Mouse (Mus musculus) frontal cortex, adult 2 months (tissue): ENCODE measurements at regions not wholly inside any gene's neighbourhood (a gene's known extent, or its start where the extent isn't known, plus 50 kb on each side); places are given as distances from the start of the nearest gene placed in this dataset.

ENCODE experiments used
- DNase-seq, 2 experiments: peaks; one replicate each; pipeline ENCODE4 v3.0.0; 2022; ENCODE audit warnings: low spot score in 1 of 2; ENCODE audit errors: extremely low spot score in 1 of 2

GRCm38 (mm10) chr7:145001503-145002084, 61.9 kb upstream of the Ccnd1 start:
- DNase-seq: no peak

- DNase-seq: no peak
Measured at GRCm38 (mm10) chr7:144999741-145000140, 60.0 kb upstream of the Ccnd1 start.

GRCm38 (mm10) chr7:144996847-144997246, 57.1 kb upstream of the Ccnd1 start:
- DNase-seq: no peak

GRCm38 (mm10) chr7:144994229-144994628, 54.5 kb upstream of the Ccnd1 start:
- DNase-seq: no peak

- no peak for DNase-seq
Measured at GRCm38 (mm10) chr7:144993566-144993965, 53.8 kb upstream of the Ccnd1 start.

- no peak for DNase-seq
Measured at GRCm38 (mm10) chr7:144991760-144992159, 52.0 kb upstream of the Ccnd1 start.
